Mouse (Mus musculus) cerebellum, adult 2 months (tissue): Measurements from ENCODE around the gene Slc38a2.

Experiments used
- CTCF ChIP-seq: fragments of 200-500 bp; IDR thresholded peaks from 2 replicates; pipeline ENCODE4 v1.5.1; 2011; ENCODE audit warnings: low read depth, mild to moderate bottlenecking, control low read depth, low read length, moderate library complexity, borderline replicate concordance; ENCODE audit not compliant: insufficient read depth
- POLR2A ChIP-seq: fragments of 200-500 bp; IDR thresholded peaks from 2 replicates; pipeline ENCODE4 v1.6.1; 2011; ENCODE audit warnings: low read length, control low read depth, borderline replicate concordance; ENCODE audit not compliant: insufficient read depth

GRCm38 (mm10) chr15:96711664-96712063, 12.1 kb upstream of the Slc38a2 start:
- TF ChIP-seq CTCF (no peak), POLR2A (no peak)
